Mouse (Mus musculus): ENCODE measurements around the gene Cdc20b. TPM values are rescaled to one million over a fixed set of nuclear protein-coding genes. Genes with fewer than 3 reads are reported as not detected.

The Cdc20b gene
- polyA plus RNA-seq, 2 experiments = not detected

- no peak overlapping the region for H3K4me2 ChIP-seq (replicated peaks; ENCODE audit: low read depth, low read length, severe bottlenecking)
- WGBS = 80% methylated on average over 5 of the region's 5 CpGs
- ATAC-seq (ENCODE audit: low FRiP score, low read depth) (no peak), DNase-seq (ENCODE audit: low spot score) (no peak)
- H3K4me1 ChIP-seq (ENCODE audit: control insufficient read depth, insufficient read depth, low read length) = no peaks in the 10 kb centered on the region
- H3K27ac ChIP-seq (replicated peaks; ENCODE audit: low read depth, low read length) = no peak overlapping the region
- no peak for TF ChIP-seq POLR2A (IDR thresholded peaks at IDR 0.05; ENCODE audit: borderline replicate concordance, extremely low read depth, insufficient read depth, insufficient read length)
- H3K27me3 ChIP-seq (ENCODE audit: control insufficient read depth, insufficient read depth, low read length) = no peaks in the 10 kb centered on the region
- no peak overlapping the region for H3K4me3 ChIP-seq (replicated peaks; ENCODE audit: low read length)
- no peaks in the 10 kb centered on the region for H3K36me3 ChIP-seq (ENCODE audit: control insufficient read depth, insufficient read depth, low read length)
- H3K9me3 ChIP-seq (ENCODE audit: control insufficient read depth, low read length) = no peaks in the 10 kb centered on the region
- H3K9ac ChIP-seq (ENCODE audit: low read depth, low read length, severe bottlenecking) = no peak overlapping the region
Observed at GRCm38 (mm10) chr13:113084732-113085131, 49.8 kb downstream of the Cdc20b start.

GRCm38 (mm10) chr13:113087226-113088017 is 52.5 kb downstream of the Cdc20b start:
- H3K9ac ChIP-seq (ENCODE audit: low read depth, low read length, severe bottlenecking) = no peak overlapping the region
- H3K4me2 ChIP-seq (replicated peaks; ENCODE audit: low read depth, low read length, severe bottlenecking) = no peak overlapping the region
- H3K9me3 ChIP-seq (ENCODE audit: control insufficient read depth, low read length) = no peaks in the 10 kb centered on the region
- no peaks in the 10 kb centered on the region for H3K36me3 ChIP-seq (ENCODE audit: control insufficient read depth, insufficient read depth, low read length)
- H3K4me3 ChIP-seq (replicated peaks; ENCODE audit: low read length) = no peak overlapping the region
- H3K27me3 ChIP-seq (ENCODE audit: control insufficient read depth, insufficient read depth, low read length) = no peaks in the 10 kb centered on the region
- no peak overlapping the region for H3K27ac ChIP-seq (replicated peaks; ENCODE audit: low read depth, low read length)
- no peak for TF ChIP-seq POLR2A (IDR thresholded peaks at IDR 0.05; ENCODE audit: borderline replicate concordance, extremely low read depth, insufficient read depth, insufficient read length)
- DNase-seq (ENCODE audit: low spot score) = no peak
- no peaks in the 10 kb centered on the region for H3K4me1 ChIP-seq (ENCODE audit: control insufficient read depth, insufficient read depth, low read length)
- 74% methylated on average over 13 of the region's 13 CpGs for WGBS
- ATAC-seq (ENCODE audit: low FRiP score, low read depth) = no peak

- no peaks in the 10 kb centered on the region for H3K27me3 ChIP-seq (ENCODE audit: control insufficient read depth, insufficient read depth, low read length)
- H3K9me3 ChIP-seq (ENCODE audit: control insufficient read depth, low read length) = no peaks in the 10 kb centered on the region
- H3K27ac ChIP-seq (replicated peaks; ENCODE audit: low read depth, low read length) = no peak overlapping the region
- no peaks in the 10 kb centered on the region for H3K36me3 ChIP-seq (ENCODE audit: control insufficient read depth, insufficient read depth, low read length)
- H3K9ac ChIP-seq (ENCODE audit: low read depth, low read length, severe bottlenecking) = no peak overlapping the region
- TF ChIP-seq POLR2A (IDR thresholded peaks at IDR 0.05; ENCODE audit: borderline replicate concordance, extremely low read depth, insufficient read depth, insufficient read length) = no peak
- H3K4me3 ChIP-seq (replicated peaks; ENCODE audit: low read length) = no peak overlapping the region
- no peak for ATAC-seq (ENCODE audit: low FRiP score, low read depth)
- WGBS = 59% methylated on average over 8 of the region's 8 CpGs
- no peak overlapping the region for H3K4me2 ChIP-seq (replicated peaks; ENCODE audit: low read depth, low read length, severe bottlenecking)
- DNase-seq (ENCODE audit: low spot score) = no peak
- no peaks in the 10 kb centered on the region for H3K4me1 ChIP-seq (ENCODE audit: control insufficient read depth, insufficient read depth, low read length)
Observed at GRCm38 (mm10) chr13:113090489-113090888, 55.6 kb downstream of the Cdc20b start.

GRCm38 (mm10) chr13:113094618-113095017 is 59.7 kb downstream of the Cdc20b start:
- TF ChIP-seq POLR2A (IDR thresholded peaks at IDR 0.05; ENCODE audit: borderline replicate concordance, extremely low read depth, insufficient read depth, insufficient read length) = no peak
- DNase-seq (ENCODE audit: low spot score) (no peak), ATAC-seq (ENCODE audit: low FRiP score, low read depth) (no peak)
- no peak overlapping the region for H3K4me2 ChIP-seq (replicated peaks; ENCODE audit: low read depth, low read length, severe bottlenecking)
- no peaks in the 10 kb centered on the region for H3K9me3 ChIP-seq (ENCODE audit: control insufficient read depth, low read length)
- H3K4me3 ChIP-seq (replicated peaks; ENCODE audit: low read length) = no peak overlapping the region
- no peak overlapping the region for H3K27ac ChIP-seq (replicated peaks; ENCODE audit: low read depth, low read length)
- WGBS = 44% methylated on average over 1 of the region's 1 CpGs
- H3K9ac ChIP-seq (ENCODE audit: low read depth, low read length, severe bottlenecking) = no peak overlapping the region
- H3K4me1 ChIP-seq (ENCODE audit: control insufficient read depth, insufficient read depth, low read length) = no peaks in the 10 kb centered on the region
- H3K36me3 ChIP-seq (ENCODE audit: control insufficient read depth, insufficient read depth, low read length) = no peaks in the 10 kb centered on the region
- no peaks in the 10 kb centered on the region for H3K27me3 ChIP-seq (ENCODE audit: control insufficient read depth, insufficient read depth, low read length)

- no peak for ATAC-seq (ENCODE audit: low FRiP score, low read depth)
- 74% methylated on average over 3 of the region's 3 CpGs for WGBS
Observed at GRCm38 (mm10) chr13:113097011-113097410, 62.1 kb downstream of the Cdc20b start.

More at GRCm38 (mm10) chr13:113097011-113097410, 62.1 kb downstream of the Cdc20b start:
- Histone ChIP-seq H3K27me3 (ENCODE audit: control insufficient read depth, insufficient read depth, low read length) (no peaks in the 10 kb centered on the region), H3K36me3 (ENCODE audit: control insufficient read depth, insufficient read depth, low read length) (no peaks in the 10 kb centered on the region), H3K9ac (ENCODE audit: low read depth, low read length, severe bottlenecking) (no peak overlapping the region), H3K4me1 (ENCODE audit: control insufficient read depth, insufficient read depth, low read length) (no peaks in the 10 kb centered on the region), H3K27ac (replicated peaks; ENCODE audit: low read depth, low read length) (no peak overlapping the region), H3K4me2 (replicated peaks; ENCODE audit: low read depth, low read length, severe bottlenecking) (no peak overlapping the region), H3K9me3 (ENCODE audit: control insufficient read depth, low read length) (no peaks in the 10 kb centered on the region), H3K4me3 (replicated peaks; ENCODE audit: low read length) (no peak overlapping the region)
- no peak for TF ChIP-seq POLR2A (IDR thresholded peaks at IDR 0.05; ENCODE audit: borderline replicate concordance, extremely low read depth, insufficient read depth, insufficient read length)
- no peak for DNase-seq (ENCODE audit: low spot score)

Data from limb, embryonic 14.5 days (tissue).